Mouse (Mus musculus) MEL (cell line): ENCODE data around the gene Lrrn4cl. TPM values are rescaled to one million over a fixed set of nuclear protein-coding genes. Genes with fewer than 3 reads are reported as not detected.
A peak's percentile ranks its signal among the peaks of the same experiment; 100 is the strongest.

ENCODE experiments used
- DNase-seq: peaks from one replicate; pipeline ENCODE4 v3.0.0; 2011; ENCODE audit warnings: low read depth, low spot score
- H3K27ac ChIP-seq: 2 replicates; pipeline ENCODE4 v1.5.1; 2012; ENCODE audit warnings: low read depth, mild to moderate bottlenecking, control low read depth, low read length, moderate library complexity; ENCODE audit not compliant: control insufficient read depth
- H3K27me3 ChIP-seq, 2 experiments: fragments of 150-350 bp in 1 of 2; sonication (generic) in 1 of 2; 2 replicates each; pipeline ENCODE4 v1.6.1; 2012; ENCODE audit warnings: low read length in 2 of 2, mild to moderate bottlenecking in 2 of 2, improper control_type of control experiment in 1 of 2, moderate library complexity in 1 of 2; ENCODE audit not compliant: insufficient read depth in 2 of 2, control insufficient read depth in 1 of 2
- H3K36me3 ChIP-seq, 2 experiments: 2 replicates each; pipeline ENCODE4 v1.6.1; 2012 to 2014; ENCODE audit warnings: low read length in 2 of 2, improper control_type of control experiment in 1 of 2, inconsistent platforms in 1 of 2, mild to moderate bottlenecking in 1 of 2; ENCODE audit not compliant: insufficient read depth in 2 of 2, control insufficient read depth in 1 of 2
- H3K4me1 ChIP-seq, 2 experiments: fragments of 150-350 bp in 1 of 2; sonication (generic) in 1 of 2; 2 replicates each; pipeline ENCODE4 v1.6.1; 2012; ENCODE audit warnings: low read length in 2 of 2, improper control_type of control experiment in 1 of 2, mild to moderate bottlenecking in 1 of 2; ENCODE audit not compliant: insufficient read depth in 2 of 2, control insufficient read depth in 1 of 2
- H3K4me3 ChIP-seq, 2 experiments: fragments of 150-350 bp in 1 of 2; sonication (generic) in 1 of 2; 2 replicates each; pipeline ENCODE4 v1.5.1; 2012; ENCODE audit warnings: low read depth in 2 of 2, low read length in 2 of 2, mild to moderate bottlenecking in 2 of 2, moderate library complexity in 2 of 2, control low read depth in 1 of 2, improper control_type of control experiment in 1 of 2; ENCODE audit not compliant: control insufficient read depth in 1 of 2, insufficient read depth in 1 of 2
- H3K79me2 ChIP-seq: 2 replicates; pipeline ENCODE4 v1.6.1; 2012; ENCODE audit warnings: mild to moderate bottlenecking, low read length, moderate library complexity; ENCODE audit not compliant: control insufficient read depth, poor library complexity, insufficient read depth
- H3K9ac ChIP-seq: 2 replicates; pipeline ENCODE4 v1.6.1; 2012; ENCODE audit warnings: low read depth, mild to moderate bottlenecking, control low read depth, low read length, moderate library complexity; ENCODE audit not compliant: control insufficient read depth, poor library complexity, severe bottlenecking
- H3K9me3 ChIP-seq: fragments of 150-350 bp; sonication (generic); replicated peaks from 2 replicates; pipeline ENCODE4 v1.6.1; 2012; ENCODE audit warnings: mild to moderate bottlenecking, low read length, improper control_type of control experiment, moderate library complexity; ENCODE audit not compliant: insufficient read depth
- BHLHE40 ChIP-seq: IDR thresholded peaks from 2 replicates; pipeline ENCODE4 v1.6.1; 2012; ENCODE audit warnings: low read depth, mild to moderate bottlenecking, inconsistent platforms, low read length, improper control_type of control experiment, borderline replicate concordance
- CHD1 ChIP-seq: IDR thresholded peaks from 2 replicates; pipeline ENCODE4 v1.6.1; 2012; ENCODE audit warnings: low read depth, mild to moderate bottlenecking, inconsistent platforms, low read length, improper control_type of control experiment
- CTCF ChIP-seq, 3 experiments: IDR thresholded peaks in 2 of 3; conservative IDR thresholded peaks in 1 of 3; 2 replicates each; pipeline ENCODE4 v1.5.1; 2011 to 2012; ENCODE audit warnings: low read length in 3 of 3, low read depth in 2 of 3, mild to moderate bottlenecking in 2 of 3, improper control_type of control experiment in 1 of 3, inconsistent platforms in 1 of 3, mixed read lengths in 1 of 3, moderate library complexity in 1 of 3; ENCODE audit not compliant: control insufficient read depth in 1 of 3, insufficient read depth in 1 of 3, poor library complexity in 1 of 3, severe bottlenecking in 1 of 3
- E2F4 ChIP-seq: IDR thresholded peaks from 2 replicates; pipeline ENCODE4 v1.6.1; 2011; ENCODE audit warnings: low read depth, low read length, improper control_type of control experiment, borderline replicate concordance
- ETS1 ChIP-seq: IDR thresholded peaks from 2 replicates; pipeline ENCODE4 v1.6.1; 2012; ENCODE audit warnings: low read depth, mild to moderate bottlenecking, inconsistent platforms, low read length, improper control_type of control experiment, moderate library complexity
- GATA1 ChIP-seq: IDR thresholded peaks from 2 replicates; pipeline ENCODE4 v1.6.1; 2011; ENCODE audit warnings: low read depth, low read length, improper control_type of control experiment
- HCFC1 ChIP-seq: IDR thresholded peaks from 2 replicates; pipeline ENCODE4 v1.6.1; 2012; ENCODE audit warnings: low read depth, mild to moderate bottlenecking, inconsistent platforms, low read length, improper control_type of control experiment, moderate library complexity
- JUND ChIP-seq: IDR thresholded peaks from 2 replicates; pipeline ENCODE4 v1.6.1; 2011; ENCODE audit warnings: low read depth, mild to moderate bottlenecking, improper control_type of control experiment, low read length
- KAT2A ChIP-seq: conservative IDR thresholded peaks from 2 replicates; pipeline ENCODE4 v1.6.1; 2012; ENCODE audit warnings: low read depth, low read length, improper control_type of control experiment, inconsistent platforms
- MAX ChIP-seq: IDR thresholded peaks from 2 replicates; pipeline ENCODE4 v1.6.1; 2011; ENCODE audit warnings: low read length, improper control_type of control experiment
- MAZ ChIP-seq: IDR thresholded peaks from 2 replicates; pipeline ENCODE4 v1.6.1; 2012; ENCODE audit warnings: low read depth, mild to moderate bottlenecking, inconsistent platforms, low read length, improper control_type of control experiment
- MEF2A ChIP-seq: IDR thresholded peaks from 2 replicates; pipeline ENCODE4 v1.6.1; 2014; ENCODE audit warnings: low read depth, mild to moderate bottlenecking, inconsistent platforms, low read length, improper control_type of control experiment; ENCODE audit not compliant: poor library complexity, insufficient replicate concordance, severe bottlenecking; ENCODE audit errors: extremely low read depth
- POLR2A ChIP-seq, 2 experiments: IDR thresholded peaks; 2 replicates each; pipeline ENCODE4 v1.6.1; 2011 to 2012; ENCODE audit warnings: low read length in 2 of 2, mild to moderate bottlenecking in 2 of 2, control low read depth in 1 of 2, improper control_type of control experiment in 1 of 2, low read depth in 1 of 2, moderate library complexity in 1 of 2; ENCODE audit not compliant: control insufficient read depth in 1 of 2, insufficient read depth in 1 of 2, poor library complexity in 1 of 2
- POLR2AphosphoS5 ChIP-seq: IDR thresholded peaks from 2 replicates; pipeline ENCODE4 v1.6.1; 2012; ENCODE audit warnings: low read depth, borderline replicate concordance, mild to moderate bottlenecking, inconsistent platforms, low read length, moderate library complexity, mixed read lengths
- SMC3 ChIP-seq: IDR thresholded peaks from 2 replicates; pipeline ENCODE4 v1.6.1; 2011; ENCODE audit warnings: low read depth, low read length, improper control_type of control experiment
- TAL1 ChIP-seq: IDR thresholded peaks from 2 replicates; pipeline ENCODE4 v1.6.1; 2012; ENCODE audit warnings: mild to moderate bottlenecking, inconsistent platforms, low read length, moderate library complexity, mixed read lengths
- UBTF ChIP-seq: IDR thresholded peaks from 2 replicates; pipeline ENCODE4 v1.6.1; 2012; ENCODE audit warnings: low read depth, mild to moderate bottlenecking, inconsistent platforms, low read length, improper control_type of control experiment, moderate library complexity, borderline replicate concordance; ENCODE audit not compliant: insufficient read depth
- USF1 ChIP-seq: IDR thresholded peaks from 2 replicates; pipeline ENCODE4 v1.6.1; 2014; ENCODE audit warnings: low read depth, mild to moderate bottlenecking, inconsistent platforms, low read length, improper control_type of control experiment, moderate library complexity
- USF2 ChIP-seq, 2 experiments: IDR thresholded peaks; 2 replicates each; pipeline ENCODE4 v1.6.1; 2011 to 2012; ENCODE audit warnings: improper control_type of control experiment in 2 of 2, low read length in 2 of 2, borderline replicate concordance in 1 of 2, inconsistent platforms in 1 of 2, low read depth in 1 of 2, mild to moderate bottlenecking in 1 of 2; ENCODE audit not compliant: insufficient read depth in 1 of 2
- ZKSCAN1 ChIP-seq: IDR thresholded peaks from 2 replicates; pipeline ENCODE4 v1.6.1; 2012; ENCODE audit warnings: low read depth, mild to moderate bottlenecking, inconsistent platforms, low read length, improper control_type of control experiment, moderate library complexity
- ZMIZ1 ChIP-seq: IDR thresholded peaks from 2 replicates; pipeline ENCODE4 v1.6.1; 2012; ENCODE audit warnings: low read depth, mild to moderate bottlenecking, inconsistent platforms, low read length, improper control_type of control experiment, moderate library complexity
- ZNF384 ChIP-seq: IDR thresholded peaks from 2 replicates; pipeline ENCODE4 v1.6.1; 2012; ENCODE audit warnings: low read depth, mild to moderate bottlenecking, inconsistent platforms, low read length, improper control_type of control experiment
- polyA plus RNA-seq, 2 experiments: library from polyadenylated mRNA; stranded (reverse) in 1 of 2; unstranded in 1 of 2; fragments of >175 nt in 1 of 2; fragments of >200 nt in 1 of 2; gene quantifications; 2 replicates each; pipeline versions ENCODE4 v1.2.1 to v1.2.4; 2012; ENCODE audit warnings: low replicate concordance in 2 of 2, low read depth in 1 of 2; ENCODE audit not compliant: insufficient read length in 2 of 2, insufficient read depth in 1 of 2, missing spikeins in 1 of 2
- total RNA-seq: library from RNA; depleted of rRNA; stranded (reverse); fragments of 300-350 nt; gene quantifications from 2 replicates; pipeline ENCODE4 v1.2.3, GENCODE M21; 2012

The Lrrn4cl gene
- total and polyA plus RNA-seq, 3 experiments, result 0.15 to 0.54 TPM; not detected in 1

DNA sequence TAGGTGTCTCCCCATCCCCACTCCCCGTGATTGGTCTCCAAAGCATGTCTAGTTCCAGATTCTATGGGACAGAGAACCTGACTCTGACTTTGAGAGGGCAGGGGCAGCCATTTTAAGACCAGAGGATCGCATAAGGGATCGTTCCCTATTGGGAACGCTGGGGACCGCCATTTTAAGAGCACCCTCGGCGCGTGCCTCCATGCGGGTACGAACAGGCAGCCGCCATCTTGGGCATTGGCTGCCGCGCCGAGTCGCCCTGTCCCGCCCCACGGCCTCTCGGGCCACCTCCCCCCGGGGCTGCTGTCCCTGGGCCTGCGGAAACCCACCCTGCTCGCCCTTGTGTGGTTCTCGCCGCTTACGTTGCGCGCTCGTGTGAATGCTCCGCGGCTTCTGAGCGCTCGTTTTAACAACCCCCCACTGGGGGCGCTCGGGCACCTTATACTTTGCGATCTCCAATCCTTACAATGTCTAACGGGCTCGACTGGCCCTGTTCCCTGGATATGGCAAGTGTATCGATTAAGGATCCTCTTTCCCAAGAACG is 13.2 kb upstream of the Lrrn4cl start, which contains the start of gene Bscl2 (continued):
- TF ChIP-seq MEF2A (no peak), USF1 (no peak)
- TF ChIP-seq, all 39 proteins: peak for 9

DNA sequence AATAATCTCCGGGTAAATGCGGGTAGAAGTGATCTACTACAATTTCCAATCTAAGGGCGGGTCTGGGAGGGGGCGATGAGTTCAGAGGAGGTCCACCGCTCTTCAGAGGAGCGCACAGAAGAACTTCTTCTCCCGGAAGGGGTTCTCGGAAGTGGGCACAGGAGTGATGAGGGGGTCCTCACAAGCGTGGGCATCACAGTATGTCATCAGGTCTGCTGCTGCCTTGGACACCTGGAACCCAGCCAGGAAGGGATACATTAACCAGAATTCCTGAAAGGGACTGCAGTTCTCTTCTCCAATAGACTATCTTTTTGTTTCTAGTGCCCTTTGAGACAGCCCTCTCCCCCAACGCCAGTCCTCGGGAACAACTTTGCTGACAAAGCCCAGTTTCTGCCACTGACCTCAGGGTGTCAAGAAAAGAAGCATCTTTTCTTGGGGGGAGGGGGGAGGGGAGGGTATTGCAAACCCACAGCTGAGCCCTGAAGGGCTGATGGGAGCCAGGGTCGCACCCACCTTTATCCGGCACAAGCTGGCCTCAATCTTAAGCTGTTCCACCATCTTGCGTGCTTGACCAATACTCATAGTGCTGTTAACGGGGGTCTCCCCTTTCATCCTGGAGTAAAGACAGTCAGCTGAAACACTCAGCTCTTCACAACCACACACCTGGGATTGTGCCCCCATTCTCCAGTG is 12.4 kb upstream of the Lrrn4cl start:
- Histone ChIP-seq H3K79me2 (no peaks in the 10 kb centered on the region; the same call in 1 of the 2 replicates), H3K9ac (peak overlapping the region; percentile 91), H3K9me3 (no peaks in the 10 kb centered on the region), H3K27ac (peak overlapping the region; percentile 92; the same call in 1 of the 2 replicates), H3K4me1 (peaks cover 3 to 17% of the 10 kb centered on the region in 2 experiments), H3K27me3 (no peaks in the 10 kb centered on the region), H3K4me3 (peak overlapping the region; percentile 56 to 64), H3K36me3 (peaks cover 6 to 14% of the 10 kb centered on the region in 2 experiments)
- TF ChIP-seq JUND, result no peak
- TF ChIP-seq ETS1, result no peak
- TF ChIP-seq TAL1, result no peak
- no peak for TF ChIP-seq GATA1
- no peak for TF ChIP-seq ZKSCAN1
- no peak for TF ChIP-seq SMC3
- TF ChIP-seq E2F4, result no peak
- TF ChIP-seq KAT2A, result no peak
- no peak for TF ChIP-seq CTCF (IDR thresholded peaks at IDR 0.05 in 2 of 3, conservative IDR thresholded peaks at IDR 0.05 in 1 of 3; ENCODE audit: control insufficient read depth in 1 of 3, insufficient read depth in 1 of 3, low read depth in 2 of 3, low read length in 3 of 3, poor library complexity in 1 of 3, severe bottlenecking in 1 of 3)
- TF ChIP-seq BHLHE40, result no peak
- TF ChIP-seq MAX, result no peak
- TF ChIP-seq POLR2A (IDR thresholded peaks at IDR 0.05; ENCODE audit: control insufficient read depth in 1 of 2, insufficient read depth in 1 of 2, low read depth in 1 of 2, low read length in 2 of 2, poor library complexity in 1 of 2), result no peak
- no peak for TF ChIP-seq POLR2AphosphoS5
- no peak for TF ChIP-seq MAZ
- no peak for TF ChIP-seq ZNF384
- TF ChIP-seq HCFC1, result no peak
- TF ChIP-seq CHD1, result no peak
- no peak for TF ChIP-seq ZMIZ1
- TF ChIP-seq USF2 (IDR thresholded peaks at IDR 0.05; ENCODE audit: borderline replicate concordance in 1 of 2, insufficient read depth in 1 of 2, low read depth in 1 of 2, low read length in 2 of 2), result no peak
- no peak for TF ChIP-seq UBTF
- DNase-seq, result no peak
